Mouse (Mus musculus) heart, adult 2 months (tissue): Measurements from ENCODE around the gene Gm21970.

Experiments used
- CTCF ChIP-seq: fragments of 200-600 bp; IDR thresholded peaks from 2 replicates; pipeline ENCODE4 v1.8.1; 2022; ENCODE audit warnings: antibody characterized with exemption, mild to moderate bottlenecking, moderate library complexity
- POLR2A ChIP-seq: fragments of 200-500 bp; IDR thresholded peaks from 2 replicates; pipeline ENCODE4 v1.6.1; 2011; ENCODE audit warnings: mild to moderate bottlenecking, low read depth, low read length, control low read depth; ENCODE audit not compliant: insufficient read depth

- TF ChIP-seq CTCF (peak; percentile 61), POLR2A (no peak)
Measured at GRCm38 (mm10) chr16:91459841-91460370, 68.4 kb downstream of the Gm21970 start.
